Mouse (Mus musculus) CD4-positive, CD25-positive, alpha-beta regulatory T cell, adult 4 months (primary cell): ENCODE data around the gene A2ml1. TPM values are rescaled to one million over a fixed set of nuclear protein-coding genes. Genes with fewer than 3 reads are reported as not detected.

Source experiments
- polyA plus RNA-seq, 2 experiments: library from polyadenylated mRNA; unstranded; fragments of 100-300 nt; shearing (Covaris generic); gene quantifications; one replicate each; pipeline ENCODE4 v1.2.1; 2017

Gene A2ml1
- polyA plus RNA-seq, 2 experiments from 2014 or later, result not detected

Other genes starting within 250 kb of the A2ml1 start
- 1 to 10 TPM; 2.0 to 2.4 TPM for gene Tulp3, start 225.8 kb downstream of the A2ml1 start, polyA plus RNA-seq
- 100 to 1,000 TPM in 1 of 2 experiments, 10 to 100 TPM in 1; 81.8 to 115 TPM for gene Rhno1, start 218.7 kb downstream of the A2ml1 start, polyA plus RNA-seq
- 1 to 10 TPM; 1.5 to 1.9 TPM for gene Foxm1, start 218.6 kb downstream of the A2ml1 start, polyA plus RNA-seq
- not detected for gene Tex52, start 206.2 kb downstream of the A2ml1 start, polyA plus RNA-seq
- not detected for gene Gm44596, start 206.1 kb downstream of the A2ml1 start, polyA plus RNA-seq
- gene Nrip2, start 182.3 kb downstream of the A2ml1 start, polyA plus RNA-seq, result 1 to 10 TPM; 1.5 to 2.2 TPM
- gene Itfg2, start 156.7 kb downstream of the A2ml1 start, polyA plus RNA-seq, result 10 to 100 TPM; 24.5 to 37.1 TPM
- 10 to 100 TPM; 70.3 to 74.6 TPM for gene Fkbp4, start 142.9 kb downstream of the A2ml1 start, polyA plus RNA-seq
- gene Pzp, start 54.9 kb downstream of the A2ml1 start, polyA plus RNA-seq, result under 1 TPM in 1 of 2 experiments, not detected in 1; 0.27 TPM
- not detected for gene Klrb1a, start 41.9 kb upstream of the A2ml1 start, polyA plus RNA-seq
- gene Clec2h, start 80.8 kb upstream of the A2ml1 start, polyA plus RNA-seq, result not detected
- not detected for gene Klrb1, start 141.5 kb upstream of the A2ml1 start, polyA plus RNA-seq
- 1 to 10 TPM; 2.5 to 3.5 TPM for gene Klrb1c, start 207.6 kb upstream of the A2ml1 start, polyA plus RNA-seq
- gene Gm44511, start 244.7 kb upstream of the A2ml1 start, polyA plus RNA-seq, result not detected
- gene Klrb1b, start 244.7 kb upstream of the A2ml1 start, polyA plus RNA-seq, result not detected